Mouse (Mus musculus) myocyte (in vitro differentiated cells): ENCODE measurements at regions not wholly inside any gene's neighbourhood (a gene's known extent, or its start where the extent isn't known, plus 50 kb on each side); places are given as distances from the start of the nearest gene placed in this dataset.

Experiments used
- H3K27me3 ChIP-seq: one replicate; pipeline ENCODE4 v1.6.1; 2011; ENCODE audit not compliant: control insufficient read depth, insufficient read depth, insufficient read length
- H3K36me3 ChIP-seq: one replicate; pipeline ENCODE4 v1.6.1; 2011; ENCODE audit not compliant: control insufficient read depth, insufficient read depth
- H3K4me2 ChIP-seq: one replicate; pipeline ENCODE4 v1.6.1; 2011; ENCODE audit warnings: low read depth, control low read depth
- H3K4me3 ChIP-seq: one replicate; pipeline ENCODE4 v1.5.1; 2011; ENCODE audit warnings: mild to moderate bottlenecking, control low read depth, moderate library complexity
- H3K79me2 ChIP-seq: one replicate; pipeline ENCODE4 v1.6.1; 2011; ENCODE audit not compliant: control insufficient read depth, insufficient read depth
- H3ac ChIP-seq: one replicate; pipeline ENCODE4 v1.6.1; 2011; ENCODE audit not compliant: control insufficient read depth, insufficient read length
- CEBPB ChIP-seq: IDR thresholded peaks from 2 replicates; pipeline ENCODE4 v1.6.1; 2011; ENCODE audit warnings: mild to moderate bottlenecking, moderate library complexity; ENCODE audit not compliant: poor library complexity, insufficient read depth, severe bottlenecking
- E2F4 ChIP-seq: IDR thresholded peaks from one replicate; pipeline ENCODE4 v1.6.1; 2011; ENCODE audit warnings: mild to moderate bottlenecking, control low read depth, moderate library complexity; ENCODE audit not compliant: insufficient read depth
- MAX ChIP-seq: IDR thresholded peaks from one replicate; pipeline ENCODE4 v1.6.1; 2011; ENCODE audit warnings: low read depth, mild to moderate bottlenecking, control low read depth
- MYOD1 ChIP-seq, 3 experiments: IDR thresholded peaks; one replicate each; pipeline ENCODE4 v1.6.1; 2011; ENCODE audit warnings: control low read depth in 2 of 3, low read depth in 2 of 3, mild to moderate bottlenecking in 2 of 3, moderate library complexity in 1 of 3; ENCODE audit not compliant: insufficient read length in 2 of 3, control insufficient read depth in 1 of 3
- MYOG ChIP-seq, 3 experiments: IDR thresholded peaks; one replicate each; pipeline ENCODE4 v1.6.1; 2011; ENCODE audit warnings: control low read depth in 2 of 3, low read depth in 2 of 3, mild to moderate bottlenecking in 2 of 3; ENCODE audit not compliant: insufficient read length in 2 of 3, control insufficient read depth in 1 of 3, insufficient read depth in 1 of 3
- POLR2A ChIP-seq: IDR thresholded peaks from one replicate; pipeline ENCODE4 v1.6.1; 2011; ENCODE audit warnings: low read depth, mild to moderate bottlenecking, control low read depth, moderate library complexity; ENCODE audit not compliant: insufficient read length
- POLR2AphosphoS2 ChIP-seq: IDR thresholded peaks from one replicate; pipeline ENCODE4 v1.6.1; 2011; ENCODE audit warnings: low read depth, control low read depth; ENCODE audit not compliant: insufficient read length
- REST ChIP-seq: IDR thresholded peaks from one replicate; pipeline ENCODE4 v1.6.1; 2011; ENCODE audit warnings: mild to moderate bottlenecking, control low read depth, moderate library complexity; ENCODE audit not compliant: insufficient read depth, insufficient read length
- SRF ChIP-seq: IDR thresholded peaks from one replicate; pipeline ENCODE4 v1.6.1; 2011; ENCODE audit warnings: low read depth; ENCODE audit not compliant: control insufficient read depth, insufficient read length
- TCF12 ChIP-seq: IDR thresholded peaks from one replicate; pipeline ENCODE4 v1.6.1; 2011; ENCODE audit warnings: mild to moderate bottlenecking, control low read depth; ENCODE audit not compliant: poor library complexity, insufficient read depth, severe bottlenecking
- TCF3 ChIP-seq: IDR thresholded peaks from one replicate; pipeline ENCODE4 v1.6.1; 2011; ENCODE audit warnings: low read depth, control low read depth; ENCODE audit not compliant: insufficient read length
- USF1 ChIP-seq: IDR thresholded peaks from one replicate; pipeline ENCODE4 v1.6.1; 2011; ENCODE audit warnings: low read depth, mild to moderate bottlenecking, control low read depth, moderate library complexity

DNA sequence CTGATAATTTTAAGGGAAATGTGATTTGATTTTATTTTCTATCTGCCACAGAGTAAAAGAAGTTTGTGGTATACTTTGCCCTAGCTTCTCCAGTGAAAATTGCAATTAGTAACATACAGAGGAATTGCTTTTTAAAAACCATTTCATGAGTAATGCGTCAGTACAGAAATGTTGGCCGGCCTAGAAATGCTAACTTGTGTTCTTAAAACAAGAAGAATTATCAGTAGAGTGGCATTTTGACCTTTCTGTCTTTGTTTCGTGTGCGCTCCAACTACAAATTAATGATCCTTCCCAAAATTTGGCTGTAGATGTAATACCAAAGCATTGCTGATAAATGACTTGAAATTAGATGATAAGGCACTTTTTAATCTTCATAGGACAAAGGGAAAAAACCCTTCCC lies 99.7 kb upstream of the Paip1 start:
- H3K4me3 ChIP-seq = no peak overlapping the region
- no peak for TF ChIP-seq MYOD1 (IDR thresholded peaks at IDR 0.05; ENCODE audit: control insufficient read depth in 1 of 3, insufficient read length in 2 of 3, low read depth in 2 of 3)
- TF ChIP-seq SRF = no peak
- TF ChIP-seq MYOG (IDR thresholded peaks at IDR 0.05; ENCODE audit: control insufficient read depth in 1 of 3, insufficient read depth in 1 of 3, insufficient read length in 2 of 3, low read depth in 2 of 3) = no peak
- TF ChIP-seq TCF3 = no peak
- no peak for TF ChIP-seq MAX
- TF ChIP-seq REST = no peak

GRCm38 (mm10) chr13:119331815-119332214 lies 96.6 kb upstream of the Paip1 start:
- Histone ChIP-seq H3K4me3 (no peak overlapping the region), H3K27me3 (no peaks in the 10 kb centered on the region), H3K79me2 (no peaks in the 10 kb centered on the region), H3K36me3 (peaks cover 4% of the 10 kb centered on the region), H3K4me2 (no peak overlapping the region), H3ac (no peak overlapping the region)
- TF ChIP-seq MAX (no peak), POLR2AphosphoS2 (no peak), TCF3 (no peak), REST (no peak)

More for the DNA sequence above, 99.7 kb upstream of the Paip1 start:
- Histone ChIP-seq H3K36me3 (peaks cover under 1% of the 10 kb centered on the region), H3K79me2 (no peaks in the 10 kb centered on the region), H3ac (no peak overlapping the region), H3K27me3 (no peaks in the 10 kb centered on the region), H3K4me2 (no peak overlapping the region)

DNA sequence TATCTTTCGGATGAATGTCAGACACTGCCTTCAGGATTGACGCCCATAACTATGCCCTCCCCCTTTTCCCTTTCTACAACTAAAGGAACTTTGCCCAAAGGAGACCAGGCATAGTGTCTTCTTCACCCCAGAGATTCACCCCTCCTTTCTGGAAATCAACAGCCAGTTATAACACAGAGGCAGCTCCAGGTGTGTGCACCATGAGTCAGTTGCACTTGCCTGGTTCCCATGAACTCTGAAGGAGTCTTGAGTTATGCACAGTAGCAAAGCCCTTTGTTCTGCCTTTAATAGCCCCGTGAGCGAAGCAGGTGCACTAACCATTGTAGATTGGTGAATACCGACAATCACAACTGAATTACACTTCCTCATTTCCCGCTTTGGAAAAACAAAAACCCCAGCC lies 94.5 kb upstream of the Paip1 start:
- Histone ChIP-seq H3ac (no peak overlapping the region), H3K27me3 (no peaks in the 10 kb centered on the region), H3K4me3 (no peak overlapping the region), H3K4me2 (no peak overlapping the region), H3K79me2 (no peaks in the 10 kb centered on the region), H3K36me3 (peaks cover 7% of the 10 kb centered on the region)
- no peak for TF ChIP-seq MYOG (IDR thresholded peaks at IDR 0.05; ENCODE audit: control insufficient read depth in 1 of 3, insufficient read depth in 1 of 3, insufficient read length in 2 of 3, low read depth in 2 of 3)
- TF ChIP-seq MAX = no peak
- no peak for TF ChIP-seq TCF12

- Histone ChIP-seq H3K36me3 (peaks cover 7% of the 10 kb centered on the region), H3ac (no peak overlapping the region), H3K4me2 (no peak overlapping the region), H3K27me3 (no peaks in the 10 kb centered on the region), H3K79me2 (no peaks in the 10 kb centered on the region), H3K4me3 (no peak overlapping the region)
- TF ChIP-seq POLR2A (no peak), REST (no peak), TCF3 (no peak), POLR2AphosphoS2 (no peak), USF1 (no peak), MAX (no peak), TCF12 (no peak), MYOD1 (IDR thresholded peaks at IDR 0.05; ENCODE audit: control insufficient read depth in 1 of 3, insufficient read length in 2 of 3, low read depth in 2 of 3) (no peak), SRF (no peak), MYOG (IDR thresholded peaks at IDR 0.05; ENCODE audit: control insufficient read depth in 1 of 3, insufficient read depth in 1 of 3, insufficient read length in 2 of 3, low read depth in 2 of 3) (no peak), CEBPB (no peak), E2F4 (no peak)
Observed at GRCm38 (mm10) chr13:119337861-119338260, 90.5 kb upstream of the Paip1 start.

DNA sequence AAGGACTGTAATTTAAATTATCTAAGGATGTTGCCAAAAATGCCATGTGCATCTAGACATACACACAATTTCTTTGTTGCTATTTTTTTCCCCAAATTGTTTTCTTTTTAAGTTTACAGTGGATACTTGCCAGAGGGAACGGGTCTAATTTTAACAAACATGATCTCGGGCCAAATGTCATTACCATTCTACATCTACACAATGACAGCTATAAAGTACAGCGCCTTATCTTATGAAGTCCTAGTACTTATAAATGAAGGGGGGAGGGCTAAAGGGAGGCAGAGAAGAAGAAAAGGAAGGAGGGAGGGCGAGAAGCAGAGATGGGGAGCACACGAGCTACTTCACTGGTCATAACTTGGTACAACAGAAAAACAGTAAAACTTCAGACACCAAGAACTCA lies 89.4 kb upstream of the Paip1 start:
- TF ChIP-seq REST (no peak), SRF (no peak), POLR2AphosphoS2 (no peak), MAX (no peak), TCF3 (no peak), E2F4 (no peak), USF1 (no peak), MYOD1 (IDR thresholded peaks at IDR 0.05; ENCODE audit: control insufficient read depth in 1 of 3, insufficient read length in 2 of 3, low read depth in 2 of 3) (no peak), POLR2A (no peak), CEBPB (no peak), TCF12 (no peak), MYOG (IDR thresholded peaks at IDR 0.05; ENCODE audit: control insufficient read depth in 1 of 3, insufficient read depth in 1 of 3, insufficient read length in 2 of 3, low read depth in 2 of 3) (no peak)
- H3ac ChIP-seq = no peak overlapping the region
- peaks cover 4% of the 10 kb centered on the region for H3K36me3 ChIP-seq
- no peaks in the 10 kb centered on the region for H3K27me3 ChIP-seq
- no peak overlapping the region for H3K4me2 ChIP-seq
- no peak overlapping the region for H3K4me3 ChIP-seq
- no peaks in the 10 kb centered on the region for H3K79me2 ChIP-seq
